Mouse (Mus musculus): ENCODE data around the gene Gm28048.
A peak's percentile ranks its signal among the peaks of the same experiment; 100 is the strongest.

Gene Gm28048

GRCm38 (mm10) chr11:22990393-22991126, 8.7 kb upstream of the Gm28048 start, which contains the start of gene Cct4:
Gene Cct4 (plus strand): TSS chr11:22990519.
- DNase-seq (ENCODE audit: low read depth, low spot score) = peak; percentile 92

- no peak for DNase-seq (ENCODE audit: low read depth, low spot score)
Observed at GRCm38 (mm10) chr11:22989786-22990185, 7.9 kb upstream of the Gm28048 start.

GRCm38 (mm10) chr11:22987357-22987756, 5.5 kb upstream of the Gm28048 start:
- DNase-seq (ENCODE audit: low read depth, low spot score) = peak; percentile 33

GRCm38 (mm10) chr11:22985510-22985909, 3.6 kb upstream of the Gm28048 start:
- DNase-seq (ENCODE audit: low read depth, low spot score) = no peak

- no peak for DNase-seq (ENCODE audit: low read depth, low spot score)
Observed at GRCm38 (mm10) chr11:22982846-22983245, 956 bp upstream of the Gm28048 start.

GRCm38 (mm10) chr11:22981543-22981950, 343 bp downstream of the Gm28048 start:
- DNase-seq (ENCODE audit: low read depth, low spot score) = no peak

GRCm38 (mm10) chr11:22981041-22981440, 849 bp downstream of the Gm28048 start:
- no peak for DNase-seq (ENCODE audit: low read depth, low spot score)

GRCm38 (mm10) chr11:22979221-22979620, 2.7 kb downstream of the Gm28048 start:
- DNase-seq (ENCODE audit: low read depth, low spot score) = no peak

GRCm38 (mm10) chr11:22978711-22979110, 3.2 kb downstream of the Gm28048 start:
- DNase-seq (ENCODE audit: low read depth, low spot score) = no peak

GRCm38 (mm10) chr11:22978215-22978614, 3.7 kb downstream of the Gm28048 start:
- no peak for DNase-seq (ENCODE audit: low read depth, low spot score)

GRCm38 (mm10) chr11:22973599-22973998, 8.3 kb downstream of the Gm28048 start:
- DNase-seq (ENCODE audit: low read depth, low spot score) = no peak

GRCm38 (mm10) chr11:22972746-22973526, 9.0 kb downstream of the Gm28048 start:
- DNase-seq (ENCODE audit: low read depth, low spot score) = peak; percentile 84

GRCm38 (mm10) chr11:22971835-22972709, 9.8 kb downstream of the Gm28048 start, which contains the start of gene Zrsr1:
Gene Zrsr1 (plus strand): TSS chr11:22972005.
- DNase-seq (ENCODE audit: low read depth, low spot score) = peak; percentile 55

- no peak for DNase-seq (ENCODE audit: low read depth, low spot score)
Observed at GRCm38 (mm10) chr11:22970546-22970945, 11.3 kb downstream of the Gm28048 start.

GRCm38 (mm10) chr11:22969486-22969885, 12.4 kb downstream of the Gm28048 start:
- DNase-seq (ENCODE audit: low read depth, low spot score) = no peak

- DNase-seq (ENCODE audit: low read depth, low spot score) = no peak
Observed at GRCm38 (mm10) chr11:22965503-22965902, 16.4 kb downstream of the Gm28048 start.

- no peak for DNase-seq (ENCODE audit: low read depth, low spot score)
Observed at GRCm38 (mm10) chr11:22964401-22964800, 17.5 kb downstream of the Gm28048 start.

GRCm38 (mm10) chr11:22962101-22962500, 19.8 kb downstream of the Gm28048 start:
- no peak for DNase-seq (ENCODE audit: low read depth, low spot score)

- no peak for DNase-seq (ENCODE audit: low read depth, low spot score)
Observed at GRCm38 (mm10) chr11:22957791-22958374, 24.0 kb downstream of the Gm28048 start.

- DNase-seq (ENCODE audit: low read depth, low spot score) = peak; percentile 47
Observed at GRCm38 (mm10) chr11:22956830-22957229, 25.1 kb downstream of the Gm28048 start.

GRCm38 (mm10) chr11:22956346-22956745, 25.5 kb downstream of the Gm28048 start:
- DNase-seq (ENCODE audit: low read depth, low spot score) = no peak

Measured in skeletal muscle tissue, adult 2 months (tissue).